Mouse (Mus musculus) heart, postnatal 4 days (tissue): ENCODE data around the gene Tjp2. TPM values are rescaled to one million over a fixed set of nuclear protein-coding genes. Genes with fewer than 3 reads are reported as not detected.
"Not testable (repeated sequence)": the region's sequence is repeated elsewhere in the genome, so short reads cannot be mapped to it uniquely, and the experiment has no call there.

Source experiments
- DNase-seq: peaks from one replicate; pipeline ENCODE4 v3.0.0; 2021
- total RNA-seq, 2 experiments: library from RNA; stranded (reverse); gene quantifications; 2 replicates each; pipeline ENCODE4 v1.2.3; 2021

The Tjp2 gene
- total RNA-seq = 10 to 100 TPM; 36.9 to 37.7 TPM

DNA sequence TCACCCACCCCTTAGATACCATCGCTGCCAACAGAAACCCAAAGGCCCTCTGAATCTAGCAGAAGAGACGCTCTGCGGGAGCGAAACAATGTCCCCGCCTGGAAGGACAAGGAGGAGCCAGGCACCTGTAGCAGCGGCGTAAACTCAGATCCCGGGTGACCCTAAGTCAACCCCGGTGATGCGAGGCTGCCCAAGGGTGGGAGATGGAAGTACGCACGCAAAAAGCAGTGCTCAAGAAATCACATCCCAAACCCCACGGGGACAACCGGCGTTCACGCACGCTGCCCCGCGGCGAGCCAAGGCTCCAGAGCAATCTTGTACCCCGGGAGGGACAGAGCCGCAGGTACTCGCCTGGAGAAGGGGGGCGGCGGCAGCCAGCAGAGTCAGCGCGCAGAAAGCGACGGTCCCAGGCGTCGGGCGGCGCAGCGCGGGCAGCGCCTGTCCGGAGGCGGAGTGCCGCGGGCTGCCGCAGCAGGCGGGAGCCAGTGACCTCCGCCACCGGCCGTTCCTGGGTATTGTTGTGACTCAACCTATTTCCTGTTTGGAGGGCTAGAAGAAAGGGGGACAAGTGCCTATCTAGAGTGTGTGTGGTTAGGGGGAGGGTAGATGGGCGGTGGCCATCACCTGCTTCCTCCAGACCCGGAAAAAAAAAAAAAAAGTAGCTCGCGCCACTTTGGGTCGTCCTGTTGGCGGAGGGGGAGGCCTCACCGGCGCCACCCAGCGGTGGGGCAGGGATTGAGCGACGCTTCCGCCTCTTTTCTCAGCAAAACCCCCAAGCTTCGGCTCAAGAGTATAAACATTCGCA lies at the start of gene Tjp2:
TSS of gene Tjp2 (minus strand) at position 531 of the 805 bp plus-strand sequence.
- DNase-seq = peak; percentile 78

DNA sequence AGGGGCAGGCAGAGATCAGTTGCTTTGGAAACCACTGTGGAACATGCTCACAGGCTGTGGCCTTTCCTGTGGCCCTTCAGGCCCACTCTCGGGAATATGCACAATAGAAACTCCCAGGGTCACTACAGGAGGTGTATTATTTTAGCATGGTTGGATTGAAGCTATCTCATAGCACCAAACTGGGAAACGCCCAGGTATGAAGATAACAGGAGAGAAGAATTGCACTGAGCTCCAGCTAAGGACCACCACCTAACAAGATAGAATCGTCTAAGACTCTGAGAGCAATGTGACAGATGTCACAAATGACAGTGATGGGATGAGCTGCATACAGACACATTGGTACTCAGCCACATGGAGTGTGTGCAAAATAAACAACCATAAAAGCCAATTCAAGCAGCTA lies 49.5 kb upstream of the Tjp2 start:
- DNase-seq = no peak

DNA sequence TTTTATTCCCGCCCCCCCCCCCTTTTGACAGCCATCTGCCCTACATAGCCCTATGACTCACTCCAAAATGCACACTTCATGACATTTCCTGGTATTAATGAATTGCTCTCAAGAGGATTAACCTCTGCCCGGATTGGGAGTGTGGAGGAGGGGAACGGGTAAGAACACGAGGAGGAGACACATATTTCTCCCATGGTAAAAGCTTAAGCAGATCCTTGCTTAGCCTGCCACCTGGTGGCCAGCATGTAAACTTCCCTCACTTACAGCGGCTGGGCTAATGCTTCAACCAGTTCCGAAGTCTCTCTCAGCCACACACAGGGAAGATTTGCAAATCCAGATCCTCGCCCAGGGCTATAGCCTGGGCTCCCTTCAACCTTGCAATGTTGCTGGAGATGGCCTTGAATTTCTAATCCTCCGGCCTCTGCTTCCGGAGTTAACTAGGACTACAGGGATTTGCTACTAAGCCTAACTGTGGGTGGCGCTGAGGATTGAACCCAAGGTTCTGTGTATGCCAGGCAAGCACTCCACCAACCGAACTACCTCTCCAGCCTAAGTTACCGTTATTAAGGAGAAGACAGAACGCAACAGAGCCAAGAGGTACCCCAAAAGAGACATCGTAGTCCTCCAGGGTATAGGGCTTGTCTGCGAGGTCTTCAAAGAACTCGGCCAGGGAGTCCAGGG lies 47.1 kb upstream of the Tjp2 start:
- peak; percentile 88 for DNase-seq

DNA sequence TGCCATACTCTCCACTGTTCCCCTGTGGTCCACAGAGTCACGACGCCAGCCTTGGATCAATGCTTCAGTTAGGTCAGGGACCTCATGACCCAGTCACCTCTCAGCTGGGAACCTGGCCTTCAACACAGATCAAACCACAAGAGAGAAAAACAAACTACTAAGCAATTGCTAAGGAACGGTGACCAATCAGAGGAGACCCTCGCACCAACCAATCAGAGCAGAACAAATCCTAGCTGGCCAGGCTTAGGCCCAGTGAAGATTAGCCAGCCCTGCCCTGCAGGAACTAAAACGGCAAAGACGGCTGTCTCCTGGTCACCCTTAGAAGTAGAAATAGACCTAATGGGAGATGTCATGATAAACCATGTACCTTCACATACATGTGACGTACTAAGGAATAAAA lies 46.5 kb upstream of the Tjp2 start:
- peak; percentile 35 for DNase-seq

DNA sequence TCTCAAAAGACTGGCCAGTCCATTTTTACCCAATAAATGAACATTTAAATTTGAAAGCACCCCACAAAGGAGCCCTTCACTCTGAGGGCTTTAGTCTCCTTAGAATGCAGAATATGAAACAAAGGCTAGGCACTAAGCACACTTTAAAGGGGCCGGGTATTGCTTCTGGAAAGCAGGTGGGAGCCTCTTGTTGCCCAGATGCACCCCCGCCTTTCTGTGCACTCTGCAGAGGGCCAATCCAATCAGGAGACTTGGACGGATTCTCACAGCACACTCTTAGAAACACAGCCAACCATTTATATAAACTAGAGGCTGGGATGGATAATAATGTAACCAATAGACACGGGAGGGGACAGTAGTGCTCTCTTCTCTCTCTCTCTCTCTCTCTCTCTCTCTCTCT lies 43.7 kb upstream of the Tjp2 start:
- no peak for DNase-seq

DNA sequence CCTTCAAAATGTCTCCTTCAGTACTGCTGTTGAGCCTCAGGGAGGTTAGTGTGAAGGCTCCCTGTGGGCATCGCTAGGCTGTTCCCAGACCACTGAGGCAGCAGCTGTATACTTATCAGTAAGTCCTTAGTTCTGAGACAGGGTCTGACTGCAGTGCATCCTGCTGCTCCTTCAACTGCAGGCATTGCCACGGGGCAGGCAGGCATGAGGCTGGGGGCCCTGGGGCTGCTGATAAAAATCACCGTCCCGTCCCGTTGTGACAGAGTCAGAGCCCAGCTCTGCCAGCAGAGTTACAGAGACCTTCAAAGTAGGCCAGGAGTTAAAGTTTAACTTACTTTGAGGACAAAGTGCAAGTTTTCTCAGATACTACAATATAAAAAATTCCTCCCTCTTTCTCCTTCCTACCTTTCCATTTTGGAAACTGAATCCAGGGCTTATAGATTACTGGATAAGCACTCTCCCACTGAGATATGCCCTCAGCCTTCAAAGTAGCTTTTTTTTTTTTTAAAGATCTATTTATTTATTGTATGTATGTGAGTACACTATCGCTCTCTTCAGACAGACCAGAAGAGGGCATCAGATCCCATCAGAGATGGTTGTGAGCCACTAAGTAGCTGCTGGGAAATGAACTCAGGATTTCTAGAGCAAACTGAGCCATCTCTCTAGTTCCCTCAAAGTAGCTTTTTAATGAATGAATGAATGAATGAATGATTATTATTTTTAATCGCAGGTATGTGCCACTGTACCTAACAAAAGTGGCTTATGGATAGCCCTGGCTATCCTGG lies 41.4 kb upstream of the Tjp2 start:
- no peak for DNase-seq

DNA sequence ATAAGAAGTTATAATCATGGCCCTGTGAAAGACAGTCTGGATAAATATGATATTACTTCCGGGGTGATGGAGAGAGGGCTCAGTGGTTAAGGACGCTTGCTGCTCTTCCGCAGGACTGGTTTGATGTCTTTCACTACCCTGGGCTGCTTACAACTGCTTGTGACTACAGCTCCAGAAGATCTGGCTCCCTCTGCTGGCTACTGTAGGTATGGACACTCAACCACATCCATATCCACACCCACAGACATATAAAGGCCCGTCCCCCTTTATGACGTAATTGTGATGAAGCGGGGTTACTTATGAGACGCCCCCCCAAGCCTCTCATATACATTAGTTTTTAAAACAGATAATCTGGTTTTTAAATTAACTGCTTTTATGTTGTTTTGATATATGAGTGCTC lies 40.2 kb upstream of the Tjp2 start:
- DNase-seq = peak; percentile 89

DNA sequence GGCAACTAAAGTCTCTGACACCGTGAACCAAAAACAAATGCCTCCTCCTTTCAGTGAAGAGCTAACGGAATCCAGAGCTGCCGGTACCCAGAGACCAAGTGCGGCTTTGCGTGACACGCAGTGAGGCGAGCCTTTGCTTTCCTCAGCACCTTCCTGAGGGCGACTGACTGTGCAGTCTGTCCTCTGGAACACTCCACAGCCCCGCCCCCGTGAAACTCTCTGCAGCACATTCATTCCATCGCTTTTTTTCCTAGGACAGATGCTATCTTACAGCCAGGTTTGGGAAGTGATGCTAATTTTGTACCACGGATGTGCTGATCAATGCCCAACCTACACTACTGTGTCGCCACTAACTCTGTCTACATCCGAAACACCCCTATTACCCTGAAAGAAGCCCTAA lies 37.9 kb upstream of the Tjp2 start:
- DNase-seq = no peak

DNA sequence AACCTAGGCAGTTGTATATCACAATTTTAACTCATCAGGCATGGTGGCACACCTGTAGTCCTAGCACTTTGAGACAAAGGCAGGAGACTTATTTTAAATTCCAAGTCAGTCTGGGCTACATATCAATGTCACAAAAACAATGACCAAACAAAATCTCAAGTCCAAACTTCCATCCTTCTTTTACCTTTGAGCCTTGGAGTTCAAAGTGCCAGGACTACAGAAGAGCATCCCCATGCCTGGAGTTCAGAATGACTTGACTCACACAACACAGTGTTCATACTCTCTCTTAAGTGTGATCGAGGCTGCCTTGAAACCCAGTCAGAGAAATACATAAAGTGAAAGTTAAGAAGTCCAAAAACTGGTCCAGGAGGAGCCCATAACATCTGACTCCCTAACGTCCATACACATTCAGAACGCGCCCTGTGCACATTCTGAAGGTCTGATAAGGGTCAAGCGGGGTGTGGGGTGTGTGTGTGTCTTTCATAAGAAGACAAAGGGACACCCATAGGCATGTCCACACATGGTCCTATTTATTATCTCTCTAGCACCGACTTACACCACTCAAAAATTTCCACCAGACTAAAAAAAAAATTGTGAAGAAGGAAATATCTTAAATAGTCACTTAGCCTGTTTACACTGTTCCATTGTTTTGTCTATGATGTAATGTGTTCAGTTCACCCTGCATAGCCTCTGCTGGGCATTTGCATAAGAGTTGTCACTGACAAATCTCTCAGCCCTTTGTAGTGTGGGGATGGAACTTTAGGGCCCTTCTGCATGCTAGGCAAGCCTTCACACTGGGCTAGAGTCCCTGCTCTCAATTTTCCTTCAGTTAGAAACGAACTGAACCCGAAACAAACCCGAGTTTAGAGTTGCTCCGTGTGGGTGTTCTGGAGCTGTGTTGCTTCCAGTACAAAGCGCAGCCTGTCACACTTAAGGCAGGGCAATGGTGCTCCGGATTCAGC lies 34.8 kb upstream of the Tjp2 start:
- DNase-seq = no peak

DNA sequence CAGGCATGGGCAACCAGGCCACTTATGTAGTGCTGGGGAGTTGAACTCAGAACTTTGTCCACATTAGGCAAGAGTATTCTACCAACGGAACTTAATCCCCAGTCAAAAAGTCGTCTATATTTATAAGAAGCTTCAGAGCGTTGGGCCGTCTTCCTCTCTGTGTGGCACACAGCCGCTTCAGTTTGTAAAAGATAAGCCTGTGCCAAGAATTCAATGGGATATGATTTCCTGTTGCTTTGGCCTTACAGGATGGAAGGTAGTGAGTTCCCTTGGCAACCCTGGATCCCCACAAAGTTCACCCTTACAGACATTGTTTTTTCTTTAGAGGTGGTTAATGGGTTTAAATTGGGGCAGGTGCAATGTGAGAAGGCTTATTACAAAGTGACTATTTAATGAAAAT lies 33.5 kb upstream of the Tjp2 start:
- DNase-seq = no peak

DNA sequence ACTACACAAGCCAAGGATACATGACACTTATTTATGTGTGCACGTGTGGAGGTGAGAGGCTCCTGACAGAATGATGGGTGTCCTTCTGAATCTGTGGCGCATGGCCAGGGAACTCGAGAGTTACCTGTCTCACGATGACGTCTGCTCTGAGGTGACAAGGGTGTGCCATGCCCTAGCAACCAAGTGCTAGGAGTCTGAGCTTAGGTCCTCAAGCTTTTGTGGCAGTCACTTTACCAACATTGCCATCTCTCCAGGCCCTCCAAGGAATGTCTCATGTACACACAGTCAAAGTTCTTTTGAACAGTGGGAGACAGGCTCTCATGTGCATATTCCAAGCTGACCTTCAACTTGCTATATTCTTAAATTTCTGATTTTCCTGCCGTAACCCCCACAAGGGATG lies 33.1 kb upstream of the Tjp2 start:
- DNase-seq = no peak

DNA sequence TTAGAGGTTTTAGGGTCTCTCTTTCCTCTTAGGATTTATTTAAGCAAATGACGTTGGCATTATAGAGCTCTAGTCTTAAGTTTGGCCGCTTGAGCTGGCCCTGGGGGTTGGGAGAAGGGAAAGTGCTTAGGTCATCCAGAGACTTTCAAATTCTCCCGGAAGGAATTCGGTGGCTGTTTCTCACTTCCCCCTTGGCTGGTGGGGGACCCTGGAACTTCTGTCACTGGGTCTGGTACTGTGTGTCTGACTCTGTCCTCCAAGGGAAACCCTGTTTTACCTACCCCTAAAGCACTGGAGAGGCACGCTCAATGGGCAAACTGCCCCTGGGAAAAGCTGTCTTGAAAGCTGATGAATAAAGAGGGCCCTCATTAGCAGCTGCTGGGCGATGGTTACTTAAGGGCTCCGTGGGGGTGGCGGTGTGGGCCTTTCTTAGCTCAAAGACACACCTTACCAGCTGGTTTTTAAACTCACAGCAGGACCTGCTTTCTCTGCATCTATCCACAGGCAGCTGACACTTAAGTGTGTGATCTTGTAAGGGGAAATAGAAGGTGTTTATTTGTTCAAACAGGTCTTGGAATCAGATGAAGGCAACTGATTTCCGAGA lies 28.9 kb upstream of the Tjp2 start:
- no peak for DNase-seq

DNA sequence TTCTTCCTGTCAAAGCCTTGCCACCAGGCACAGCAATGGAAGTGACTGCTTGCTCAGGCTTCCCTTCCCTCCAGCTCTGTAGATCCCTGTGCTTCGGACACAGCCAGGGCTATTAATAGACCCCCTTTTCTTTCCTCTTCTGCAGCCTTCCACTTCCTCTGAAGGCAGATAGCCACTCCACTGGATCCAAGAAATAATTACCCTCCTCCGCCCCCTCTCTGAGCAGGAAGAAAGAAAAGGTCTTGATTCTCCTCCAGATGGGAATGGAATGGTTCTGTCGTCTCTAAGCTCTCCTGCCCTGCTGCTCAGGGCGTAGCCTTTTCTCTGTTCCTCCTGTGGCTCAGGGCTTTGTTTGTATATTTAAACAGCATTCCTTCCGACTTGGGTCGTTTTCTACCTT lies 27.0 kb upstream of the Tjp2 start:
- peak; percentile 51 for DNase-seq

DNA sequence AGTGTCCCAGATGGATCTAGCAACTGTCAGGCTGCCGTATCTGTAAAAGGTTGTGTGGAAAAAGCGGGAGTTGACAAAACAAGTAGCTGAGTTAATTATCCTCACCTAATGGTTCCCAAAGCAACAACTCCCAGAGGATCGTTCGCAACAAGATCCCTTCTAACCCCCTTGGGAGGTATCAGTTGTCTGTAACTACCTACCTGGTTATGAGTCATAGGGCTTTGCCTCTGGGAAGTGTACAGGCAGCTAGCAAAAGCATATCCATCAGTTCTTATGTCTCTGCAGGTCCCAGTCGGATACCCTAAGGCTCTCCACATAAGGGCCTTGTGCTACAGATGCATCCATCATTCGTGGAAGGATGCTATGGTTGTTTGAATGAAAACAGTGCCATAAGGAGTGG lies 18.5 kb upstream of the Tjp2 start:
- no peak for DNase-seq

DNA sequence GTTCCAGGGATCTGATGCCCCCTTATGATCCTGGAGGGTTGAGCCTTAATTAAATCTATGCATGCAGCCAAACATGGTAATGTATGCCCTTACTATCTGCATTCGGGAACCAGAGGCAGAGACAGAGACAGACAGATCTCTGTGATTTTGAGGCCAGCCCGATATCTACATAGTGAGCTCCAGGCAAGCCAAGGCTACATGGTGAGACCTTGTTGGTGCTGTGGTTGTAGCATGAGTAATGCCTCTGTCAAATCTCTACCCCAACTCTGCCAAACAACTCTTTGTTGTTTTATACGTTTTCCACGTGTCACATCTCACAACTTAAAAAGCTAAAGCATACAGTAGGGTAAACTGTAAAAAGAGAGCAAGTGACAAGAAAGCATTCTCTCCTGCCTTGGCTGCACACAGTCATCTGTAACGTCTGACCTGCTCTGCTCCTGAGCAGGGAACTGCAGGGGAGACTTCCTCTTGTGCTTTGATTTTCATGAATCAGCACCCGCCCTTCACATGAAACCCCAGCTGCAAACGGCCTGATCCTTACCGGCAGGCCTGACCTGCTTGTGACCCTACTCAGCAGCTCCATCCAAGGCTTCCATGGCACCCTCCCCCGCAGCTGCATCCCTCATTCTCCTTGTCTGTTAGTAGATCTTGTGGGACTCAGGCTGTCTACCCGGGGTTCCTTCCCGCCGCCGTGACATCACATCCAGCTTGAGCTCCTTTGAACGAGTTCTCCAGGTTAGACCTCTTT lies 17.1 kb upstream of the Tjp2 start:
- DNase-seq = no peak

DNA sequence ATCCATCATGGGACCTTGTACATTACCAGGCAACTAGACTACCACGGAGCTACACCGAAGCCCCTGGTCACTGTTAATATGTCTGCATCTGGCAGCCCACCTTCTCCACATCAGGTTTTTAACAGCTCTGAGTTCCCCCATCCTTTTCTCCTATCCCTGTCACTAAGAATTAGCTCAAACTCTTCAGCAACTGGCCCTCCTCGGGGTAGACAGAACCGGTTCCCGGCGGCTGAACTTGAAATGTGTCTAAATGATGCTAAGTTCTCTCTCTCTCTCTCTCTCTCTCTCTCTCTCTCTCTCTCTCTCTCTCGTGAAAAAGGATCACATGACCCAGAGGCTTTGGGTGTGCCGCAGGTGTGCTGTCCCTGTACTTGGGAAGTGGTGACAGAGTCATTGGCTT lies 16.4 kb upstream of the Tjp2 start:
- DNase-seq = no peak

DNA sequence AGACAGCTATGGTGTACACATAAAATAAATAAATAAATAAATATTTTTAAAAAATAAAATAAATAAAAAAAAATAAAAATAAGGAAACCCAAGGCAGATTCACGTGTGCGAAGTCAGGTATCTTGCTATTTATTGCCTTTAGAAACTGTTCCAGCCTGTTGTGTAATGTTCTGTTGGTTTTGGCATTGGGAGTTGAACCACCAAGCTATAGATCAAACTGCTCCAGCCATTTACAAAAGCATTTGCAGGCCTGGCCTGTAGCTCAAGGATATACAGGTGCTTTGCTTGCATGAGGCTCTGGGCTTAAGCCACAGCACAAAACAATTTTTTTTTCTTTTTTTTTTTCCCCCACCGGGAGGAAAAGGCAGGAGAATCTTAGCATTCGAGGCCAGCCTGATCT lies 13.2 kb upstream of the Tjp2 start:
- no peak for DNase-seq

DNA sequence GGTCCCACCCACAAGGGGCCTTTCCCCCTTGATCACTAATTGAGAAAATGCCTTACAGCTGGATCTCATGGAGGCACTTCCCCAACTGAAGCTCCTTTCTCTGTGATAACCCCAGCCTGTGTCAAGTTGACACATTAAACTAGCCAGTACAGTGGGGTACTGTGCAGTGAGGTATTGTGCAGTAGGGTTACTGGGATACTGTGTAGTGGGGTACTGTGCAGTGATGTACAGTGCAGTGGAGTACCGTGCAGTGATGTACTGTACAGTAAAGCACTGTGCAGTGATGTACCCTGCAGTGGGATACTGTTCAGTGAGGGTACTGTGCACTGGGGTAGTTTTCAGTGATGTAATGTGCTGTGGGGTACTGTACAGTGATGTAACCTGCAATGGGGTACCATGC lies 7.5 kb upstream of the Tjp2 start:
- not testable (repeated sequence) for DNase-seq

DNA sequence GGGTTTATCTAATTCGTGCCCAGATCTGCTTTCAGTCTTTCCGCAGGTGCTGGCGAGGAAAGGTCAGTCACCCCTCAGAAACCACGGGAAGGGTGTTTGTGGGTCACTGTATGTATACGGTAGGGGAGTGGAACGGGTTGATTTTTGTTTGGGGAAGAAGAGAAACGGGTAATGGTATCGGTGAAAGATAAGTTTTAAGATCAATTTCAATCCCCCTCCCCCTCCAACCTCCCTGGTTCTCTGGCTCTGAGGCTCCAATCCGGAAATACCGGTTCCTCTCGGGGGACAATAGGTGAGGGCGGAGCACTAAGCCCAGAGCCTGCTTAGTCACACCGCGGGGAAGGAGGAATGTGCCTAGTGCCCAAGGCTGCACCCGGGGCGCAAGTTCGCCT lies 471 bp upstream of the Tjp2 start:
- peak; percentile 51 for DNase-seq

DNA sequence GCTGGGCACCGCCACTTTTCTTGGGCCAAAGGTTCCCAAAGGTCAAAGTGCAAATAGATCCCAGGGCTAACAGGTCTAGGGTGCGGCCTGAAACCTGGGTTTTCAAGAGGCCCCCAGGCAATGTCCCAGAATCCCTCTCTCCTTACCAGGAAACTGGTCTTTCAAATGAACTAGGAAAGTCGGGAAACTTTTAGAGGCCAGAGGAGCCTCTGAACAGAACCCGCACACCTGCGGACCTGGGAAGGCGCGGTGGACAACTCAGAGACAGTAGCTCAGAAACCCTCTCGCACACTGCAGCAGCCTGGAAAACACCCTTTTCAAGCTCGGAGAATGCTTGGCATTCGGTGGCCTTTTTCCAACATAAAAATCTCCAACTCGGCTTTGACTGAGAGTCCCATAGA lies 979 bp downstream of the Tjp2 start:
- no peak for DNase-seq

DNA sequence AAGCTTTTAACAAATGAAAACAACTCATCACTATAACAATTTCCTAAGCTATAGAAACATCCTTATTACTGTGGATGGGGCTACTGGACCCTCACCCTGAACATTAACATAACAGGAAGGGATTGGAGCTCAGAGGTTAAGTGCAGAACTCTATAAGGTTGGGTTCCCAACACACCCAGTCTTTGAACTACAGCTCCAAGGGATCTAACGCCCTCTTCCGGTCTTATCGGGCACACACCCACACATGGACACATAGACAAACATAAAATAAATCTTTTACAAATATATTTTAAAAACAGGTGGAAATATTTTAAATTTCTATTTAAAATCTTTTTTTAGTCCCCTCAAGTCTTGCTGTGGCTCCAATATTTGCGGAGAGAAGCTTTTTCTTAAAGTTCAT lies 3.4 kb downstream of the Tjp2 start:
- no peak for DNase-seq
